27 mouse cellular contexts compared by ENCODE assay signal in genomic region chr14:78692602-78693001, GRCm38 (mm10). TPM values are rescaled to one million over a fixed set of nuclear protein-coding genes. Genes with fewer than 3 reads are reported as not detected.
DNase-seq lines count a peak whose midpoint lies in the region; ATAC-seq and TF ChIP-seq lines count a peak whose summit lies in the region.
"Had no signal": no experiment of that assay in that cellular context is flagged by ENCODE, and none has a peak within 500 bp of the region (broad histone marks: within the 10 kb centered on the region; RNA-seq: fewer than 3 reads in every experiment).

No protein-coding gene starts in this region.

- TF ChIP-seq EP300 in heart, adult 2 months (IDR thresholded peaks at IDR 0.05; ENCODE audit: insufficient read depth, low read depth, low read length): no peak

- no peak for DNase-seq in heart, adult 2 months
- DNase-seq in heart, postnatal 10 days: no peak
- DNase-seq in left cerebral cortex, postnatal 14 days (ENCODE audit: low spot score in 2 of 2): peak; percentile 54 to 55
- no peak for DNase-seq in left cerebral cortex, adult 8-10 months (ENCODE audit: low spot score in 2 of 2)
- peak; percentile 55 for DNase-seq in right cerebral cortex, adult 18-20 months
- DNase-seq in right cerebral cortex, postnatal 25 days: no peak
- DNase-seq: adrenal gland, adult 2 months; adrenal gland, postnatal 14 days; cerebellum, adult 11-12 months; cerebellum, adult 8-10 months; cerebellum, postnatal 10 days; cerebellum, postnatal 36 days; embryo, embryonic 11 days; gastrocnemius, adult 2 months; gastrocnemius, postnatal 14 days; heart, adult 18-20 months had no signal

- H3K27ac ChIP-seq in heart, adult 2 months: peak overlapping the region; percentile 43
- no peak overlapping the region for H3K27ac ChIP-seq in kidney, embryonic 14.5 days (ENCODE audit: low read depth, low read length)
- H3K27ac ChIP-seq: embryonic facial prominence, embryonic 13.5 days; forebrain, embryonic 12.5 days; forebrain, embryonic 15.5 days; gastrocnemius, adult 2 months; heart, embryonic 10.5 days; heart, embryonic 13.5 days; hindbrain, embryonic 10.5 days; hindbrain, embryonic 13.5 days had no signal

- TF ChIP-seq CTCF in heart, adult 2 months (IDR thresholded peaks at IDR 0.05): no peak

- ATAC-seq in kidney, embryonic 14.5 days (ENCODE audit: low FRiP score, low TSS enrichment): no peak
- ATAC-seq: forebrain, embryonic 15.5 days; hindbrain, embryonic 16.5 days had no signal

- intact Hi-C loops in heart, adult 2 months (cut with DNase I): no loop called here
- intact Hi-C loops in heart, postnatal 10 days (cut with DNase I): no loop called here
- intact Hi-C loops in left cerebral cortex, postnatal 14 days (cut with DNase I): no loop called here

- H3K9me3 ChIP-seq in kidney, embryonic 14.5 days (ENCODE audit: control insufficient read depth, low read length): no peaks in the 10 kb centered on the region
- H3K9me3 ChIP-seq: embryonic facial prominence, embryonic 10.5 days; embryonic facial prominence, embryonic 13.5 days; forebrain, embryonic 12.5 days; forebrain, embryonic 15.5 days; heart, embryonic 10.5 days; heart, embryonic 13.5 days; hindbrain, embryonic 10.5 days; hindbrain, embryonic 13.5 days had no signal

- TF ChIP-seq POLR2A in heart, adult 2 months (IDR thresholded peaks at IDR 0.05; ENCODE audit: insufficient read depth, low read depth, low read length): no peak

- no peak overlapping the region for H3K9ac ChIP-seq in heart, adult 2 months (ENCODE audit: low read depth, low read length)
- H3K9ac ChIP-seq in kidney, embryonic 14.5 days (ENCODE audit: low read depth, low read length): no peak overlapping the region
- H3K9ac ChIP-seq: embryonic facial prominence, embryonic 13.5 days; forebrain, embryonic 12.5 days; forebrain, embryonic 15.5 days; heart, embryonic 13.5 days; hindbrain, embryonic 13.5 days had no signal

- no peaks in the 10 kb centered on the region; the same call in 1 of the 2 replicates for H3K36me3 ChIP-seq in heart, adult 2 months (ENCODE audit: control insufficient read depth, insufficient read depth, low read length)
- H3K36me3 ChIP-seq in kidney, embryonic 14.5 days (ENCODE audit: control insufficient read depth, insufficient read depth, low read length): no peaks in the 10 kb centered on the region
- H3K36me3 ChIP-seq: embryonic facial prominence, embryonic 10.5 days; embryonic facial prominence, embryonic 13.5 days; forebrain, embryonic 12.5 days; forebrain, embryonic 15.5 days; heart, embryonic 10.5 days; heart, embryonic 13.5 days; hindbrain, embryonic 10.5 days; hindbrain, embryonic 13.5 days had no signal

- H3K4me2 ChIP-seq in kidney, embryonic 14.5 days (replicated peaks; ENCODE audit: low read depth, low read length): no peak overlapping the region
- H3K4me2 ChIP-seq: embryonic facial prominence, embryonic 13.5 days; forebrain, embryonic 12.5 days; forebrain, embryonic 15.5 days; heart, embryonic 13.5 days; hindbrain, embryonic 13.5 days had no signal

- 32% methylated on average over 4 of the region's 4 CpGs for WGBS in heart, adult 2 months
- WGBS in kidney, embryonic 14.5 days: 66% methylated on average over 4 of the region's 4 CpGs

- H3K79me2 ChIP-seq in heart, adult 2 months (replicated peaks; ENCODE audit: control insufficient read depth, insufficient read depth, low read length): no peaks in the 10 kb centered on the region

- H3K27me3 ChIP-seq in heart, adult 2 months (ENCODE audit: control insufficient read depth, insufficient read depth, low read length): no peaks in the 10 kb centered on the region
- no peaks in the 10 kb centered on the region for H3K27me3 ChIP-seq in kidney, embryonic 14.5 days (ENCODE audit: control insufficient read depth, insufficient read depth, low read length)
- H3K27me3 ChIP-seq: embryonic facial prominence, embryonic 13.5 days; forebrain, embryonic 12.5 days; forebrain, embryonic 15.5 days; heart, embryonic 13.5 days; hindbrain, embryonic 13.5 days had no signal

- peaks cover 8% of the 10 kb centered on the region for H3K4me1 ChIP-seq in heart, adult 2 months (ENCODE audit: control insufficient read depth, insufficient read depth, low read length)
- H3K4me1 ChIP-seq in kidney, embryonic 14.5 days (ENCODE audit: control insufficient read depth, insufficient read depth, low read length): 0 out of 2 replicates have a peak, but pooled peaks cover 2% of the 10 kb centered on the region
- H3K4me1 ChIP-seq: forebrain, embryonic 12.5 days; forebrain, embryonic 15.5 days had no signal

- no peak overlapping the region for H3K4me3 ChIP-seq in heart, adult 2 months
- no peak overlapping the region for H3K4me3 ChIP-seq in kidney, embryonic 14.5 days (ENCODE audit: low read length)
- H3K4me3 ChIP-seq: embryonic facial prominence, embryonic 10.5 days; embryonic facial prominence, embryonic 13.5 days; erythroblast, embryonic 14.5 days; forebrain, embryonic 12.5 days; forebrain, embryonic 15.5 days; gastrocnemius, adult 2 months; heart, embryonic 10.5 days; heart, embryonic 13.5 days; hindbrain, embryonic 10.5 days; hindbrain, embryonic 13.5 days had no signal

RNA-seq across cellular contexts. Expression of gene Dgkh, which starts 40.0 kb away (rescaled TPM):
- 1 to 10 TPM; 6.2 to 6.3 TPM for total RNA-seq in heart, adult 2 months (2021)
- 1.1 and 2.1 TPM in 2 replicates for polyA plus RNA-seq in heart, adult 2 months (2012; rRNA removed)
- total RNA-seq in heart, postnatal 10 days (2021): 10 to 100 TPM; 15.9 to 16.0 TPM
- total RNA-seq in left cerebral cortex, postnatal 14 days (2021): 10 to 100 TPM; 83.6 to 95.7 TPM
- 10 to 100 TPM; 62.4 to 73.0 (median 68.9) TPM for total RNA-seq in left cerebral cortex, adult 8-10 months (2022)
- 2.6 and 3.2 TPM in 2 replicates for polyA plus RNA-seq in kidney, embryonic 14.5 days (2014; fragmentation: Nextera tagmentation; extraction: Ambion mirVana)
- polyA plus RNA-seq: erythroblast, embryonic 14.5 days had no signal

Comparison
In these comparisons a context has a peak if more than half of its experiments do, and no peak if none do; other contexts are left out.
1. DNase-seq: peak in left cerebral cortex, postnatal 14 days (2 of 2) and right cerebral cortex, adult 18-20 months (single experiment); none in heart, adult 2 months (0 of 2), heart, postnatal 10 days (0 of 2), left cerebral cortex, adult 8-10 months (0 of 2) and right cerebral cortex, postnatal 25 days (single experiment).